Mouse (Mus musculus) brain, embryonic 14.5 days (tissue): ENCODE data around the gene Vav3.

Experiments
- CTCF ChIP-seq: fragments of 200-500 bp; IDR thresholded peaks from 2 replicates; pipeline ENCODE4 v1.5.1; 2012; ENCODE audit warnings: inconsistent platforms, mild to moderate bottlenecking, moderate library complexity, borderline replicate concordance; ENCODE audit not compliant: insufficient read depth, insufficient read length; ENCODE audit errors: extremely low read depth
- POLR2A ChIP-seq: fragments of 200-500 bp; IDR thresholded peaks from 2 replicates; pipeline ENCODE4 v1.6.1; 2012; ENCODE audit warnings: mild to moderate bottlenecking, inconsistent platforms, borderline replicate concordance; ENCODE audit not compliant: poor library complexity, insufficient read depth, insufficient read length, severe bottlenecking; ENCODE audit errors: extremely low read depth

- TF ChIP-seq POLR2A (no peak), CTCF (no peak)
Measured at GRCm38 (mm10) chr3:109622816-109623215, 282.4 kb downstream of the Vav3 start.
